Mouse (Mus musculus): ENCODE measurements around the gene Entpd3.

- TF ChIP-seq CTCF (IDR thresholded peaks at IDR 0.05; ENCODE audit: insufficient read depth, low read depth, low read length), result no peak
- no peak for TF ChIP-seq POLR2A (IDR thresholded peaks at IDR 0.05; ENCODE audit: insufficient read depth, low read depth, low read length)
Measured at GRCm38 (mm10) chr9:120528815-120529510, 10.7 kb upstream of the Entpd3 start.
